Mouse (Mus musculus): ENCODE data around the gene Ppp2r5a. TPM values are rescaled to one million over a fixed set of nuclear protein-coding genes. Genes with fewer than 3 reads are reported as not detected.

Gene Ppp2r5a
- polyA plus RNA-seq, 1 experiment from 2014 or later, result 34.6 TPM

- H3K9ac ChIP-seq (ENCODE audit: low read depth, low read length), result no peak overlapping the region
- no peaks in the 10 kb centered on the region for H3K27me3 ChIP-seq (replicated peaks; ENCODE audit: control insufficient read depth, insufficient read depth, low read length)
- DNase-seq (ENCODE audit: low spot score) (no peak), ATAC-seq (ENCODE audit: low read depth) (0 out of 2 replicates have a peak, but pooled peaks have one; percentile 26)
- H3K4me3 ChIP-seq (ENCODE audit: low read depth, low read length), result no peak overlapping the region
- H3K4me2 ChIP-seq (ENCODE audit: low read depth, low read length), result no peak overlapping the region
- H3K9me3 ChIP-seq (ENCODE audit: control insufficient read depth, low read length), result no peaks in the 10 kb centered on the region
- H3K27ac ChIP-seq (replicated peaks; ENCODE audit: low read depth, low read length), result no peak overlapping the region
- no peaks in the 10 kb centered on the region for H3K4me1 ChIP-seq (ENCODE audit: control insufficient read depth, insufficient read depth, low read length)
- WGBS, result 83% methylated on average over 4 of the region's 4 CpGs
- peaks cover 60% of the 10 kb centered on the region for H3K36me3 ChIP-seq (ENCODE audit: control insufficient read depth, insufficient read depth, low read length)
Measured at GRCm38 (mm10) chr1:191340530-191340929, 62.5 kb downstream of the Ppp2r5a start.

- 100% methylated on average over 2 of the region's 2 CpGs for WGBS
- ATAC-seq (ENCODE audit: low read depth) (no peak), DNase-seq (ENCODE audit: low spot score) (no peak)
- Histone ChIP-seq H3K4me3 (ENCODE audit: low read depth, low read length) (no peak overlapping the region), H3K9ac (ENCODE audit: low read depth, low read length) (no peak overlapping the region), H3K4me2 (ENCODE audit: low read depth, low read length) (no peak overlapping the region), H3K27me3 (replicated peaks; ENCODE audit: control insufficient read depth, insufficient read depth, low read length) (no peaks in the 10 kb centered on the region), H3K36me3 (ENCODE audit: control insufficient read depth, insufficient read depth, low read length) (peaks cover 54% of the 10 kb centered on the region), H3K4me1 (ENCODE audit: control insufficient read depth, insufficient read depth, low read length) (no peaks in the 10 kb centered on the region), H3K27ac (replicated peaks; ENCODE audit: low read depth, low read length) (no peak overlapping the region), H3K9me3 (ENCODE audit: control insufficient read depth, low read length) (no peaks in the 10 kb centered on the region)
Measured at GRCm38 (mm10) chr1:191339876-191340275, 63.2 kb downstream of the Ppp2r5a start.

- ATAC-seq (ENCODE audit: low read depth) (no peak), DNase-seq (ENCODE audit: low spot score) (no peak)
- Histone ChIP-seq H3K9ac (ENCODE audit: low read depth, low read length) (no peak overlapping the region), H3K4me1 (ENCODE audit: control insufficient read depth, insufficient read depth, low read length) (no peaks in the 10 kb centered on the region), H3K36me3 (ENCODE audit: control insufficient read depth, insufficient read depth, low read length) (peaks cover 36% of the 10 kb centered on the region), H3K9me3 (ENCODE audit: control insufficient read depth, low read length) (no peaks in the 10 kb centered on the region), H3K4me3 (ENCODE audit: low read depth, low read length) (no peak overlapping the region), H3K27me3 (replicated peaks; ENCODE audit: control insufficient read depth, insufficient read depth, low read length) (no peaks in the 10 kb centered on the region), H3K4me2 (ENCODE audit: low read depth, low read length) (no peak overlapping the region), H3K27ac (replicated peaks; ENCODE audit: low read depth, low read length) (no peak overlapping the region)
- 85% methylated on average over 5 of the region's 5 CpGs for WGBS
Measured at GRCm38 (mm10) chr1:191334500-191334899, 68.6 kb downstream of the Ppp2r5a start.

- peaks cover 14% of the 10 kb centered on the region; the same call in 1 of the 2 replicates for H3K36me3 ChIP-seq (ENCODE audit: control insufficient read depth, insufficient read depth, low read length)
- H3K9ac ChIP-seq (ENCODE audit: low read depth, low read length), result no peak overlapping the region
- H3K27ac ChIP-seq (replicated peaks; ENCODE audit: low read depth, low read length), result no peak overlapping the region
- H3K4me3 ChIP-seq (ENCODE audit: low read depth, low read length), result no peak overlapping the region
- peaks cover 10% of the 10 kb centered on the region for H3K4me1 ChIP-seq (ENCODE audit: control insufficient read depth, insufficient read depth, low read length)
- no peaks in the 10 kb centered on the region for H3K27me3 ChIP-seq (replicated peaks; ENCODE audit: control insufficient read depth, insufficient read depth, low read length)
- DNase-seq (ENCODE audit: low spot score) (no peak), ATAC-seq (ENCODE audit: low read depth) (no peak)
- no peaks in the 10 kb centered on the region for H3K9me3 ChIP-seq (ENCODE audit: control insufficient read depth, low read length)
- 84% methylated on average over 4 of the region's 4 CpGs for WGBS
- H3K4me2 ChIP-seq (ENCODE audit: low read depth, low read length), result no peak overlapping the region
Measured at GRCm38 (mm10) chr1:191330356-191330755, 72.7 kb downstream of the Ppp2r5a start.

- WGBS, result 83% methylated on average over 8 of the region's 8 CpGs
- no peak for DNase-seq (ENCODE audit: low spot score)
Measured at GRCm38 (mm10) chr1:191328019-191328441, 75.0 kb downstream of the Ppp2r5a start.

GRCm38 (mm10) chr1:191327258-191327657 is 75.8 kb downstream of the Ppp2r5a start:
- Histone ChIP-seq H3K9ac (ENCODE audit: low read depth, low read length) (0 out of 2 replicates have a peak overlapping the region, but pooled peaks have one; percentile 74), H3K4me2 (ENCODE audit: low read depth, low read length) (peak overlapping the region; percentile 95), H3K27ac (replicated peaks; ENCODE audit: low read depth, low read length) (no peak overlapping the region), H3K27me3 (replicated peaks; ENCODE audit: control insufficient read depth, insufficient read depth, low read length) (no peaks in the 10 kb centered on the region), H3K36me3 (ENCODE audit: control insufficient read depth, insufficient read depth, low read length) (peaks cover 6% of the 10 kb centered on the region; the same call in 1 of the 2 replicates), H3K4me3 (ENCODE audit: low read depth, low read length) (peak overlapping the region; percentile 89), H3K4me1 (ENCODE audit: control insufficient read depth, insufficient read depth, low read length) (peaks cover 10% of the 10 kb centered on the region), H3K9me3 (ENCODE audit: control insufficient read depth, low read length) (no peaks in the 10 kb centered on the region)
- WGBS, result 78% methylated on average over 8 of the region's 8 CpGs
- ATAC-seq (ENCODE audit: low read depth), result no peak
- no peak for DNase-seq (ENCODE audit: low spot score)

More at GRCm38 (mm10) chr1:191328019-191328441, 75.0 kb downstream of the Ppp2r5a start:
- Histone ChIP-seq H3K9me3 (ENCODE audit: control insufficient read depth, low read length) (no peaks in the 10 kb centered on the region), H3K27ac (replicated peaks; ENCODE audit: low read depth, low read length) (no peak overlapping the region), H3K4me2 (ENCODE audit: low read depth, low read length) (no peak overlapping the region), H3K9ac (ENCODE audit: low read depth, low read length) (no peak overlapping the region), H3K4me1 (ENCODE audit: control insufficient read depth, insufficient read depth, low read length) (peaks cover 10% of the 10 kb centered on the region), H3K27me3 (replicated peaks; ENCODE audit: control insufficient read depth, insufficient read depth, low read length) (no peaks in the 10 kb centered on the region), H3K36me3 (ENCODE audit: control insufficient read depth, insufficient read depth, low read length) (peaks cover 6% of the 10 kb centered on the region; the same call in 1 of the 2 replicates), H3K4me3 (ENCODE audit: low read depth, low read length) (no peak overlapping the region)
- ATAC-seq (ENCODE audit: low read depth), result no peak

GRCm38 (mm10) chr1:191326233-191326882 is 76.7 kb downstream of the Ppp2r5a start:
- DNase-seq (ENCODE audit: low spot score) (peak; percentile 55), ATAC-seq (ENCODE audit: low read depth) (peak; percentile 64)
- 0 out of 2 replicates have a peak overlapping the region, but pooled peaks have one; percentile 28 for H3K27ac ChIP-seq (replicated peaks; ENCODE audit: low read depth, low read length)
- peak overlapping the region; percentile 95 for H3K4me2 ChIP-seq (ENCODE audit: low read depth, low read length)
- H3K27me3 ChIP-seq (replicated peaks; ENCODE audit: control insufficient read depth, insufficient read depth, low read length), result no peaks in the 10 kb centered on the region
- peak overlapping the region; percentile 89 for H3K4me3 ChIP-seq (ENCODE audit: low read depth, low read length)
- peaks cover 10% of the 10 kb centered on the region for H3K4me1 ChIP-seq (ENCODE audit: control insufficient read depth, insufficient read depth, low read length)
- 1% methylated on average over 18 of the region's 35 CpGs for WGBS
- no peaks in the 10 kb centered on the region for H3K9me3 ChIP-seq (ENCODE audit: control insufficient read depth, low read length)
- peaks cover 3% of the 10 kb centered on the region; the same call in 1 of the 2 replicates for H3K36me3 ChIP-seq (ENCODE audit: control insufficient read depth, insufficient read depth, low read length)
- peak overlapping the region; percentile 74 for H3K9ac ChIP-seq (ENCODE audit: low read depth, low read length)

GRCm38 (mm10) chr1:191325726-191326232 is 77.3 kb downstream of the Ppp2r5a start, which contains the start of gene Tmem206:
TSS of gene Tmem206 (plus strand) at chr1:191325912.
- 0 out of 2 replicates have a peak within 1 kb of the TSS, but pooled peaks have one; percentile 28 for H3K27ac ChIP-seq (replicated peaks; ENCODE audit: low read depth, low read length)

More at GRCm38 (mm10) chr1:191325726-191326232, 77.3 kb downstream of the Ppp2r5a start, which contains the start of gene Tmem206:
- WGBS, result under 1% methylated on average over 35 of the region's 42 CpGs
- DNase-seq (ENCODE audit: low spot score) (peak; percentile 97), ATAC-seq (ENCODE audit: low read depth) (peak; percentile 97)
- peaks cover 10% of the 10 kb centered on the region for H3K4me1 ChIP-seq (ENCODE audit: control insufficient read depth, insufficient read depth, low read length)
- H3K4me3 ChIP-seq (ENCODE audit: low read depth, low read length), result peak within 1 kb of the TSS; percentile 89
- no peaks in the 10 kb centered on the region for H3K27me3 ChIP-seq (replicated peaks; ENCODE audit: control insufficient read depth, insufficient read depth, low read length)
- no peaks in the 10 kb centered on the region for H3K9me3 ChIP-seq (ENCODE audit: control insufficient read depth, low read length)
- no peaks in the 10 kb centered on the region for H3K36me3 ChIP-seq (ENCODE audit: control insufficient read depth, insufficient read depth, low read length)
- H3K4me2 ChIP-seq (ENCODE audit: low read depth, low read length), result peak within 1 kb of the TSS; percentile 95
- H3K9ac ChIP-seq (ENCODE audit: low read depth, low read length), result peak within 1 kb of the TSS; percentile 74
